Mouse (Mus musculus): ENCODE data around the gene Cep97. TPM values are rescaled to one million over a fixed set of nuclear protein-coding genes. Genes with fewer than 3 reads are reported as not detected.

Cep97 gene
- 0.79 and 1.5 TPM in 2 replicates for polyA plus RNA-seq (2012; rRNA removed; ENCODE audit: low replicate concordance)

DNA sequence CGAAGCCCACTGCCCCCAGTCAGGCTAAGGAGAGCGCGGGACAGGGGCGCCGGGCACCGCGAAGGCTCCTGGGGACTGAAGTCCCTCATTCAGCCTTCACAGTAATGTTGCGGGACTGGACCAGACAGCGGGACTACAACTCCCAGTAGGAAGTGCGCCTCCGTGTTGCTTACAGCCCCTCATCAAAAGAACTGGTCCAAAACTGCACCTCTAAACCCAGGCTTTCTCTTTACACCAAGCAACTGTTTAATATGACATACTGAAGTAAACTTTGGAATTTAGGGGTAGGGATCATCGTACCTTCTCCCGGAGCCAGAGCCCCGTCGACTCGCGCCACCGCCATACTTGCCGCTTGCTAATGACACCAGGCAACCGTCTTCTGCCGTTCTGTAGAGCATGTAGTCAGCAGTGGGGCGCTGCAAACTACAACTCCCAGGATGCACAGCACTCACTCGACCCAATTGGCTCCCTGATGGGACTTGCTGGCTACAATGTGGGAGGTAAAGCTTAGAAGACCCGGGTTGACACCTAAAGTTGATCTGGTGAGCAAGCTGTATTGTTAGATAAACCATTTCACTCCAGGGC, at the start of gene Cep97:
Gene Cep97, minus strand, starts transcription at position 403 of the 585 bp plus-strand sequence.

DNA sequence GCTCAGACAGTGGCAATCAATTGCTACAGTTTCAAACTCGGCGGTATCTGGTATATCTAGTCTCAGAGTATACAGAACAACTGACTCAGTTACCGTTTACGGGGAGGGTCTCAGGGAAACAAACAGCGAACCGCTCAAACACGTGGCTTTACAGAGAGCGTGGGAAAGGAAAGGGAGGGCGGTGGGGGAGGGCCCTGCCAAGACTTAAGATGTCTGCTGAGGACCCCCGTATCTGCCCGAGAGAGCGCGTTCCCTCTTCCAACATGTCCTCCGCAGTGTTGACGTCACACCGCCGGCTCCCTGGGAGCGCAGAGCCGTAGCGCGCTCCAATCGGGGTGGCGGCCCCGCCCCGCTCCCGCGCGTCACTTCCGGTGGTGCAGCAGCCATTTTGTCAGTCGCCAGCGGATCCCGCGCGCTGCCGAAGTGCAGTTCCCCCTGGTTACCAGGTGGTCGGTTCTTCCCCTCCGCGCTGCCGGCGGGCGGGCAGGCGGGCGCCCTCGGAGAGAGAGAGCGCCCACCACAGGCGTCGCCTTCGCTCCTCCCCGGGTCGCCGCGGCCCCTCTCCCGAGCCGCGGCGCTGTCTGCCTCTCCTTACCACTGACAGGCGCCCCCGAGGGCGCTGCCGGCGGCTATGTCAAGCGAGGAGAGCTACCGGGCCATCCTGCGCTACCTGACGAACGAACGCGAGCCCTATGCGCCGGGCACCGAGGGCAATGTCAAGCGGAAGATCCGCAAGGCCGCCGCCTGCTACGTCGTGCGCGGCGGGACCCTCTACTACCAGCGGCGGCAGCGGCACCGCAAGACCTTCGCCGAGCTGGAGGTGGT, 39.0 kb upstream of the Cep97 start, which contains the start of gene Zbtb11:
Gene Zbtb11, plus strand, starts transcription at position 453 of the 825 bp plus-strand sequence.

DNA sequence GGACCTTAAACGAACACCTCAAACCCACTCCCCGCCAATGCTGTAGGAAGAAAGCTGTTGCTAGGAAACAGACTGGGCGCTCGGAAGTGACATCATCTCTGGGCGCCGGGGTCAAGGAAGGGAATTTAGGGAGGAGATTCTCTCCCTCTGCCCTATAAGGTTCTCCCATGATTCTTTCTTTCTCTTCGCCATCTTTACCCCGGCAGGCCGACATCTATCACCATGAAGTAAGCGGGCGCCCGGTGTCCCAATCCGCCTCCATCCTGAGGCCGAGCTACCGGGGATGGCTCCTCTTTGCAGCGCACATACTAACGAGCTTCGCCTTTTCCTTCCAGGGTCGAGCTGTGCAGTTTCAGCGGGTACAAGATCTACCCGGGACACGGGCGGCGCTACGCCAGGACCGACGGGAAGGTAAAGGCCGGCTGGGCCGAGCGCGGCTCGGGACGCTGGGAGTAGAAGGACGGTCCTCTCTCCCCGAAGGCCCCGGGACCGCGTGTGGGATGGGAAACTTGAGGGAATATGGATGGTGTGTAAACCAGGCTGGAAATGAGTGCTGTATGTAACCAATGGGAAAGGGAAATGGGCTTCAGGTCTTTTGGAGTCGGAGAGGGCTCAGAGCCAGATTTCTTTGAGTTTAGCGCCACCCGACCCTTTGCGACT, 31.7 kb upstream of the Cep97 start, which contains the start of gene Rpl24:
Gene Rpl24, plus strand, starts transcription at position 64 of the 660 bp plus-strand sequence.

DNA sequence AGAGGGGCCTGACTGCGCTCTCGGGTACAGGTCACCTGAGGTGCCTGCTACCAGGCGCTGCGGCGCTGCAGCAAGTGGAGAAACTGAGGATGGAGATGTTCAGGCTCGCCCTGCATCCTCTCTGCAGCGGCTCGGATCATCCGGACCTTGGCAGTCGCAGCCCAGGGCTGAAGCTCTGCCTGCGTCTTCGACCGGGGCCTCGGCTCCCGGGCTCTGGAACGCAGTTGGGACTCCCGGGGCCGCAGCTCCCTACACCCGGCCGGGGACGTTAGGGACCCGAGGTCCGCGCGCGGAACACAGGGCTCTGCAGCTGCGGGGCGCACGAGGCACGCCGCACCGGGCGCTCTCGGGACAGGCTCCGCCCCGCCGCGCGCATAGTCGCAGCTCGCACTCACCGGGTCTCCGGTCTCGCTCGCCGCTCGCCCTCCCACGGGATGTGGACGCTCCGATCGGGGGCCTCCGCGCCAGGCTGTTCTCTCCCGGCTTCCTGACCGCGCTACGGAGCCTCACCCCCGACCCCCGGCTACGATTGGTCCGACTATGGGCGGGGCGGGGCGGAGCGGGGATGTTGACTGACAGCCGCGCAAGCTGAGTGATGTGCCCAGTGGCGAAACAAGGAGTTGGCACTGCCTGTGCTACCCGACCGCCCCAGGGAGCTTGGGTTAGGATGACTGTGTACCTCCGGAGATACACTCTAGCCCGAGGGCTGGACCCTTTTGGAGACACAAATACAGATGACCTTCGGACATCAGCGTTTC, 39.6 kb downstream of the Cep97 start, which contains the start of gene Nxpe3:
Gene Nxpe3, minus strand, starts transcription at position 393 of the 758 bp plus-strand sequence.

Other genes starting within 250 kb of the Cep97 start
- 5.6 and 11.7 TPM in 2 replicates for gene Nfkbiz, start 96.0 kb downstream of the Cep97 start, polyA plus RNA-seq (2012; rRNA removed; ENCODE audit: low replicate concordance)
- 0.39 and 1.4 TPM in 2 replicates for gene Nxpe3, start 39.6 kb downstream of the Cep97 start, polyA plus RNA-seq (2012; rRNA removed; ENCODE audit: low replicate concordance)
- gene Rpl24, start 31.4 kb upstream of the Cep97 start, polyA plus RNA-seq (2012; rRNA removed; ENCODE audit: low replicate concordance) = 137 and 208 TPM in 2 replicates
- 2.8 and 5.6 TPM in 2 replicates for gene Zbtb11, start 39.0 kb upstream of the Cep97 start, polyA plus RNA-seq (2012; rRNA removed; ENCODE audit: low replicate concordance)
- gene Pcnp, start 94.9 kb upstream of the Cep97 start, polyA plus RNA-seq (2012; rRNA removed; ENCODE audit: low replicate concordance) = 19.4 and 25.6 TPM in 2 replicates
- 2.0 and 4.0 TPM in 2 replicates for gene Trmt10c, start 103.0 kb upstream of the Cep97 start, polyA plus RNA-seq (2012; rRNA removed; ENCODE audit: low replicate concordance)
- 3.5 and 5.7 TPM in 2 replicates for gene Senp7, start 113.5 kb upstream of the Cep97 start, polyA plus RNA-seq (2012; rRNA removed; ENCODE audit: low replicate concordance)

Measured in subcutaneous adipose tissue, adult 2 months (tissue).